Mouse (Mus musculus): ENCODE measurements around the gene Lancl1.

The Lancl1 gene

DNA sequence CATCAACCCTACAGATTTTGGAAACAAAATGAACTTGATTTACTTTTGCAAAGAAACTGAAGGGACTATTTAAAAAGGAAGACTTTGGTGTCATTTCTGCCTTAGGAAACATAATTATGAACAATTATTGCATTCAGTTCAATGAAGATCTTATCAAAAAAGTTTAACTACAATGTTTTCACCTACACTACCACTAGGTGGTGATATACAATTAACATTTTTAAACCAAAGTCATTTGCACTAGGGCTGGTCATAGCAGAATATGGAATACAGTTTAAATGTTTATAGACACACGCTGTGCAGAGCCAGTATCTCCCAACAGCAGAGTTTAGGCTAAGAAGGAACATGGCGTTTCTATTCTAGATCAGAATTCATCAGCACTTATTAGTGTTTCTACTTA is 24.5 kb downstream of the Lancl1 start:
- DNase-seq (ENCODE audit: low spot score) = no peak

DNA sequence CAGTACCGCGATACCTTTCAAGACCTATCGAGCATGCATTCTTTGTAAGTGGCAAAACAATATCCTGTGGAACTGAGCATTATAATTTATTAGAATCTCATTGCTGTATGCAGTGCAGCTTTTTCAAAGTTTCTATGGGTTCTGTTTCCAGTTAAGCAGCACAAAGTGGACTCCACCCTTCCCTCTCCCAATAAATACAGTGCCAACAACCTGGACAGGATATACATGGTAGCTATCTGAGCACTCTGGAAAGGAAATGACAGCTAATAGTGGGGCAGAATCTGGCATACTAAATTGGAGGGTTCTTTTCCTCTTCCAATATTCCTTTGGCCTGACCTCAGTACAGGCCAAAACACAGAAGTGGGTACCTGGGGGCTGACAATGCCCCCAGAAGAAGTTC is 28.2 kb downstream of the Lancl1 start:
- DNase-seq (ENCODE audit: low spot score) = no peak

DNA sequence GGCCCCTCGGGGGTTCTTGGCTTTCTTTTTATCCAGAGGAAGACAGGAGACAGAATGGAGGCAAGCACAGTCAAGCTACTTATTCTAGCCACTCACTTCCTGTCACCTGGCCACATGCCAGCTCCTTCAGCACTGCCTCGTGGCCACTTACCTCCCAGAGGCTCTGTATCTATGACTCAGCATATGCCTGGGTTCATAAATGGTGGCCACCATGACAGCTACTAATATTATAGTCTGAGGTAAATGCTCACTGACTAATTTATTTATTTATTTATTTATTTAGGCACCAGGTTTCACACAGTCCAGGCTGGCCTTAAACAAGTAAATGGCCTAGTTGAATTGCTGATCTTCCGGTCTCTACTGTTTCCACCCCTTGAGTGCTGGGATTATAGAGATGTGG is 35.0 kb downstream of the Lancl1 start:
- DNase-seq (ENCODE audit: low spot score) = no peak

DNA sequence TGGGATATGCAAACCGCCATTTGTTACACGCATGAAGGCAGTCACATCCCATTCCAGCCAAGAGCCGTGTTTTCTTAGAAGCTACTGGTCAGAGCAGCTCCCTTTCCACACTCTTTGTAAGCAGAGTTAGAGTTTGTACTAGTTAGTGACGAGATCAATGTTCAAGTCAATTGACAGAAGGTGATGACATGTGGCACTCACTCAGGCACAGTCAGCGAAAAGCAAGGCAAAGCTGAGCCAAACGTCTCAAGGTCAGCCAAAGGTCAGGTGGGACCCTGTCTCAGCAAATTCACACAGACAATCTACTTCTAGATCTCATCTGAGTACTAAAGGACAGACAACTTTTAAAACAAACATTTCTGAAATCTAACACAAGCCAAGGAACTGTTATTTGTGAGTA is 36.4 kb downstream of the Lancl1 start:
- DNase-seq (ENCODE audit: low spot score) = no peak

DNA sequence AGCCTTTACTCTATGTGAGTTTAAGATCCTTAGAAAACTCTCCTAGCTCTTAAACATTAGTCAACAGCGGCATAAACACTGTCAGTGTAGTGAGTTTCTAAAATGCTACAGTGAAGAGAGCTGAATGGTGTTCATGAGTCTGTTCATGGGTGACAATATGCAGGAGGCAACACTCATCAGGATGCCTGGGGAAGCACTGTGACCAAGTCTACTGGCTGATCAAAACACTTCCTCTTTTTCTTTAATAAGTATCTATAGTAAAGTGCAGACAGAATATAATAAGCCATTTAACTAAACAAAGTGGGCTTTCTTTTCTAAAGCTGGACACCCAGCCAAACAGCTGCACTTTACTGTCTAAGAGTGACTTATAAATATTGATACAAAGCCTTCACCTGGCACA is 37.3 kb downstream of the Lancl1 start:
- no peak for DNase-seq (ENCODE audit: low spot score)

DNA sequence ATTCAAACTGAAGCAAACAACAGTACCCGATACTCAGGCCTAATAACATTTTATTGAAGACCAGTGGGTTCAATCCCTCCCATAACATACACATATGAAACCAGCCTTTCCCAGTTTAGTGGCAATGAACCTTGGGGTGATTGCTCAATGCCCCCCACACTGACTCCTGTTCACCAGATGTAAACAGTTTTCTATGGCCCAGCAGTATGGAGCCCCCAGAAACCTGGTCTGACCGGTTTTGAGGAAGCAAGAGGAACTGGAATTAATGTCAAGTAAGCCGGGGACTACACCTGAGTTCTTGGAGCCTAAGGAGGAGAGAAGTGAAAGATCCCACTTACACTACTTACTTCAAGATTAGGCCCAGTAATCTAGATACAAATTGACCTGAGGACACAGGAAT is 38.2 kb downstream of the Lancl1 start:
- no peak for DNase-seq (ENCODE audit: low spot score)

DNA sequence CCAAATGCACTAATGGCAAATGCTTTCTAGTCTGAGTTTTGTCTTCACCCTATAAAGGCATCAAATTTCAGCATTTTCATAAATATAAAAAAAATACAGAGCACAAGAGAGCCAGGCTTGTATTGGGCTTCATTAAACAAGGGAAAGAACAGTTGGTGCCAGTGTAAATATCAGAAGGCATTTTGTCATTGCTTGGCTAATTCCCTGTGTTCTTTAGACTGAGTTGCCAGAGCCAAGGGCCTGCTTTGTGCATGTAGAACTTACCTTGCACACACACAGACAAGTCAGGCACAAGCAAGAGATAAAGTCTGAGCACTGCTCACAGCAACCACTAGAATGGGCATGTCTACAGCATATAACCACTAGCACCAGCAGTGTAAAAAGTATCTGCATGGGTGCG is 40.1 kb downstream of the Lancl1 start:
- no peak for DNase-seq (ENCODE audit: low spot score)

DNA sequence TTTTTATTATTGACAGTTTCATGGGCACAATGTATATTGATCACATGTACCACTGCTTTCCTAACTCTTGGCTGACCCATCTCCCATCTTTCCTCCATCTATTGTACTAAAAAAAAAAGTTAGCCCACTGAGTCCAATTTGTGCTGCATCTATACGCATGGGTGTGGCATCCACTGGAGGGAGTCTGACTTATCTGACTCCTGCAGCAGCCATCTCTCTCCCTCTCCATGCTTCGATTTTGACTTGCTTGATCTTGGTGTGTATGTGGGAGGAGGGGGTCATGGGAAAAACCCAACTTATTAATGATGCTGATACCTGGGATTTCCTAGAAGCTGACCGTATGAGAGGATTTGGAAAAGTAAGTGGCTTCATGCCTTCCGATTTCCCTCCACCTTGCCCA is 40.5 kb downstream of the Lancl1 start:
- no peak for DNase-seq (ENCODE audit: low spot score)

DNA sequence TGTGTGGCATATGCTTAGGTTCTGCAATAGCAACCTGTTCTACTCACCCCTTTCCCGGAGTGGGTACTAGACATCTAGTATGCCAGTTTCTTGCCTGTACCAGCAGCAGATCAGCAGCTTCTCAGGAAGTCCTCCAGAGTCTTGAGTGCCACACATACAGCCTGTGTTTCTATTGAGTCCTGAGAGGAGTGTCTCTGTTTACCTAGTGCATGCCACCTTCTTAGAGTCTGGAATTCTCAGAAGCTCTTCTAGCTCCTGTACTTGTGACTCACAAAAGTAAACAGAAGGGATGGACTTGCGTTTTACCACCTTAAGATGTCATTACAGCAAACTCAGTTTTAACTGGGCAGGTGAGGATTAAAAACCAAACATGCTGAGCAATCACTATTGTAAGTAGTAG is 41.9 kb downstream of the Lancl1 start:
- no peak for DNase-seq (ENCODE audit: low spot score)

DNA sequence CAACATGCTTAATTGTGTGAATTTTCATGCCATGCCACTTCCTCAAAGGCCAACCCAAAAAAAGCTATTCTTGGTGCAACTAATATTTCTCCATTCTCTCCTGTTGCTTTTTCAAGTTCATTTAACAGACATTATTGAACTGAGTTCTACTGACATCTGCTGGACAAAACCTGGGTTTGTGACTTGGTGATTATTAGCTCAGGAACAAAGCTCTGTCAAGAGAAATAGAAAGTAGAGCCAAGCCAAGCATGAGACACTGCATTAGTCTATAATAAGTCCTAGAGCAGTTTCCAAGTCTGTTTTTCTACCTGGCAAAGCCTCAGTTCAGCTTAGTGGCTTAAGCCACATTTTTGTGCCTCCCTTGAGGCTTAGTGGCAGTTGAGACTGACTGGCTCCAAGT is 45.9 kb downstream of the Lancl1 start:
- DNase-seq (ENCODE audit: low spot score) = peak; percentile 71

DNA sequence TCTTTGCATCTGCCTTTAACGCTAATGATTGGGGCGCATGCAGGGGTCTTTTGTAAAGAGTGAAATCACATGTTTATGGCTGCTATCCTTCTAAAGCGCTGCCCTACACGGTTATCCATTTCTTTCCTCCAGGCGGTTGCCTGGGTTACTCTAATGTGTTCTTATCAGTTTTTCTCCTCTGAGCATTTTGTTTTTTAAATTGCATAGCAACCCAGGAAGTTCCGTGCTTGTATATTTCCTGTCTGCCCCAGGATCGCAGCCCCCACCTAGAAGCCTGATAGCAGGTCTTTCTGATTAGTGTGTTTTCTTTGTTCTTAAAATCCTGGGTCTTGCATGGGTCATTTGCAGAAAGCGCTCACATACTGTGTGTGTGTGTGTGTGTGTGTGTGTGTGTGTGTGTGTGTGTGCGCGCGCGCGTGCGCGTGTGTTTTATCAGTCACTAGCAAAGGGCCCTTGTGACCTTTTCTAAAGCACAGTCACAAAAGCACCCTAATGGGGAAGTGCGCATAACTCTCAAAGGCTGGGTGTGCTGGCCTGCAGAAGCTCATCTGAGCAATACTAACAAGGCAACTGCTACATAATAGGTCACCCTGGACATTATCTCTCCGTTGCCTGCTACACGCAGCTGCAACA is 51.0 kb downstream of the Lancl1 start:
- DNase-seq (ENCODE audit: low spot score) = no peak

DNA sequence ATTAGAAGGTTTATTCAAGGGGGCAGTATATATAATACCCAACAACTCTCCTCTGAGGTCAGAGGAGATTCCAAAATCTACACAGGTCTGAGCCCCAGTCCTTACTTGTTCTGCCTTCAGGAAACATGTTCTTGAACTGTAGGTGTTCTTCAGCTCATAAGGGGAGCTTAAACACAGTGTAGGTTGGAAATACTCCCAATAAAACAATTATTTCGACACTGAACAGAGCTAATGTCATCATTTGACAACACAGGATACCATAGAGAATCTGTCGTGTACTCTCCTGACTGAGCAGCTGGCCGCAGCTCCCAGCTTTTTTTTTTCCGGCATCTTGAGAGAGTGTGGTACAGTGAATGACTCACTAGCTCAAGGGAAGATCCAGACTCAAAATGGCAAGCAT is 52.8 kb downstream of the Lancl1 start:
- no peak for DNase-seq (ENCODE audit: low spot score)

DNA sequence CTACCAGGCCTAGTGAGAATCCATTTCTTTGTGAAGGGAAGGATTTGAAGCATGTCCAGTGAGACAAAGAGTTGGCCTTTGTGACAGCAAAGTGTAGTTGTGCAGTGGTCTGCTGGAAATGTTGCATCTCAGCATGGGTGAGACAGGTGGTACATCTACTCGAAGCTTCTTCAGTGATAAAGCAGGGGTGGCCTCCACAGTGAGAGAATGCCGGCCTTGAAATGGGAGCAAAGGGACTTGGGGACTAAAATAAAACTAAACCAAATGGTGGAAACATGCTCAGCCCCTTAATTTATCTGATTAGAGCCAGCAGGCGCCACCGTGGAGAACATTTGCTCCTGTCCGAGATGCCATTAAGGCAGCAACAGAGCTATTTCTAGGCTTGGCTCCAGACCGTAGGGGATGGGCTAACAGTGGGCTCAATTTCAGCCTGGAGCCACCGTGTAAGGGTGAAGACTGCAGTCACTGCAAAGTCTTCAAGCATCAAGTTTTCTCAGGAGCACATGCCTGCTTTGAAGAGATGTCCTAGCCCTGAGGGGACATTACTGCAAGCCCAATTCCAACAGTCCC is 53.5 kb downstream of the Lancl1 start:
- no peak for DNase-seq (ENCODE audit: low spot score)

DNA sequence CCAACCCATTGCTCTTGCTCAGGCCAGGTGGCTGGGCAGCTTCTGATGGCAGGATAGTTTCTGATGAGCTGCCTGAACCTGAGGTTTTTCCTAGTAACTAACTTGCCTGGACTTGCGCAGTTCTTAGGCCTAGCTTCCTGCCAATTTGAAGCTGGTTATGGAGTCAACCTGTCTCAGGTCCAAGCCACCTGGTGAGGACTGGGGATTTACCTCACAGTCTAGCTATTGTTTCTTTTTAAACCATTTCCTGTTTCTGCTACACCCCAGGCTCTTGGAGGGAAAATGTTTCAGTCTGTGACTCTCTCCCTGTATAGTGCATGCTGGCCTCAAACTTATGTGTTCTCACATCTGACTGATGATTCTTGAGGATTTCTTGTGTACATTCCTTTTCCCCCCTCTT is 58.5 kb downstream of the Lancl1 start:
- DNase-seq (ENCODE audit: low spot score) = no peak

DNA sequence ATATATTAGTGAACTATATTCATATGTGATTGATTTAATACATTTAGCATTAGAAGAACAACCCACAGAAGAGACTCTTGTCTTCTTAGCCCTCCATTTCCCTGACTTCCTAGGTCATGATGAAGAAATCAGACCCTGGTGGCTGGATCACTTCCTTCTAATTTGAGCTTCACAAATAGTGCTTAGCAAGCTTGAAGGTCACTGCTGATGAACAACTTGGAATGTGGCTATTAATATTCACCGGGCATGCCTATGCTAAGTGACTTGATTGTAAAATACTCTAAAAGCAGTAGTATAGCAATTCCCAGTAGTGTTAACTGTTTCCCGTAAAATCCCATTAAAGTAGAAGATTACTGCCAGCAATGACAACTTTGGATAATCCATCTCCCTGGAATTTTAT is 63.2 kb downstream of the Lancl1 start:
- DNase-seq (ENCODE audit: low spot score) = no peak

DNA sequence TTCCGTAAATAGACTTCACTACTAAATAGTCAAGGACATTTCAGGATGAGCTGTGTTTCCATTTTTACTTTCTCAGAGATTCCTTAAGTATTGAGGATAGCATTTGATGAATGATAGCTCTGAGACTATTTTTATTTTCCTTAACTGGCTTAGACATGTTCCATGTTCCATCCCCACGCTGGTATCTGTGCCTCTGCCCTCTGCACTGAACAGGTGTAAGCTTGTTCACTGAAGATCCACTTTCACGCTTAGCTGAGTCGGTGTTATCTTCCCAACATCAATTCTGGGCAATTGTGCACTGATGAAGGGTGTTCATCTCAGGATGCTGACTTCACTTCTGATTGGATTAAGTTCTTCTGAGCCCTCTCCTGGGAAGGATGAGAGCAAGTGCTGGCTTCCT is 73.8 kb downstream of the Lancl1 start:
- no peak for DNase-seq (ENCODE audit: low spot score)

DNA sequence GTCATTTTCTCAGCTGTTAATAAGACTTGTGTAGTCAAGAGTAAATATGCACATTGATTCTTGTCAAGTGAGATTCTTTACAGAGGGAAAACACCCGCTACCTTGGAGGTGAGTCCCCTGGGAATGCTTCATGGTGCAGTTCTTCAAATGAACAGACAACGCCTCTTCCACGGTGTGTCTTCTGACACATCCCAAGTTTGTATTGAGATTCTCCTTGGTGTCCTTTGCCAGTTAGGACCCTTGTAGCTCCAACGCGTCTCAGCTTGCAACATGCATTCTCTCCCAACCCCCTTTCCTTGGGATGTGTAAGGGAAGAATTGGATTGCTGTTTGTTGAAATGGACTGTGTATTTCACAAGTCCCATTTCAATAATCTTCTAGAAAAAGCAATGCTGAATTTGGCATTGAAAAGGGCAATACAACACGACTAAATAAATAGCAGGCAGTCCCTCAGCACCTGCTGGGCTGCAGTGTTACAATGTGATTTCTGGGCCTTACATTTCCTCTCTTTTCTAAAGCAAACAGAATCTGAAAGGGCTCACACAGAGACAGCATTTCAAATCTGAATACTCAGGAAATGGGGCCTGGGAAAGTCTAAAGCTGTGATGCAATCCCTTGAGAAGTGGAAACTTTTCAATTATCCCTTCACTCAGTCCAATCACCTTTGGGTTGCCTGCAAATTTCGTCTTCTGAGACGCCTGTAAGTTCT is 78.0 kb downstream of the Lancl1 start:
- DNase-seq (ENCODE audit: low spot score) = no peak

DNA sequence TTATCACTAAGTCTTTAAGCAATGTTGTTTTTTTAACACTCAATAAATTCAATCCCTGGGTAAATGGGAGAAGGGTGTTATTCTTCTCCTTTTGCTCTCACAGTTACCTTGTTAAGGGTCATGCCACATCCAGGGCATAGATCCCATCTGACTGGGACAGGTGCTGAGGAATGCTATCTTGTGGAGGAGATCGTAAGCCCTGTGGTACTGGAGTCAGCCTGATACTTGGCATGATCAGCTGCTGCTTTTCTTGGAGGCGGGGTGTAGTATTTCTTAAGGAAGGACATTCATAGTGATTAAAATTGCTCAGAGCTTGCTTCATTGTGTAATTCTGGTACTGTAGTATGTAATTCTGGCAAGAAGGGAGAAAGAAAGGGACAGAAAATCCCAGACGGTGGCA is 81.3 kb downstream of the Lancl1 start:
- DNase-seq (ENCODE audit: low spot score) = no peak

DNA sequence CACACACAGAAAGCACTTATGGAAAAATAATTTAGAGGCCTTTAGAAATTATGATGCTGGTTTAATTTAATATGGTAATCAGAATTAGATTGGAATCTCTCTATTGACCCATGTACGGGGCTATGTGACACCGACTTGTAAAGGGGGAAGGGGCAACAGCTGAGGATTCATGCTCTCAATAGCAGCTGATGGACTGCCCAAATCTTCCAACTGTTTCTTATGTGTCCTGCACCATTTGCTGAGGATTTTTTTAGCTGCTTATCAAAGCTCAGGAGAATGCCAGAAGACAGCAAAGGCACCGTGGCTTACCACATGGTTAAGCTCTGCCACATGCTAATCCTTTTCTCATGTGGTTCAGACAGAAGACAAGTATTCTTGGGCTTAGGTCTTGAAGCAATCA is 87.6 kb downstream of the Lancl1 start:
- no peak for DNase-seq (ENCODE audit: low spot score)
